Mouse (Mus musculus): ENCODE data around the gene Sec61b. TPM values are rescaled to one million over a fixed set of nuclear protein-coding genes. Genes with fewer than 3 reads are reported as not detected.
A peak's percentile ranks its signal among the peaks of the same experiment; 100 is the strongest.

Sec61b gene
- polyA plus RNA-seq, 1 experiment from 2014 or later = 302 TPM

- H3K9ac ChIP-seq (replicated peaks) = no peak overlapping the region
- no peaks in the 10 kb centered on the region for H3K27me3 ChIP-seq
- no peak overlapping the region for H3K4me2 ChIP-seq (replicated peaks)
- no peak for ATAC-seq
- H3K27ac ChIP-seq = no peak overlapping the region
- H3K36me3 ChIP-seq = no peaks in the 10 kb centered on the region
- H3K4me1 ChIP-seq (replicated peaks) = peaks cover 12% of the 10 kb centered on the region
- no peaks in the 10 kb centered on the region for H3K9me3 ChIP-seq
- H3K4me3 ChIP-seq (replicated peaks) = no peak overlapping the region
- WGBS = 93% methylated on average over 3 of the region's 3 CpGs
Observed at GRCm38 (mm10) chr4:47448526-47448925, 25.9 kb upstream of the Sec61b start.

- 63% methylated on average over 5 of the region's 5 CpGs for WGBS
- Histone ChIP-seq H3K4me2 (replicated peaks) (no peak overlapping the region), H3K4me3 (replicated peaks) (no peak overlapping the region), H3K9me3 (no peaks in the 10 kb centered on the region), H3K36me3 (no peaks in the 10 kb centered on the region), H3K27me3 (no peaks in the 10 kb centered on the region), H3K27ac (no peak overlapping the region), H3K9ac (replicated peaks) (no peak overlapping the region), H3K4me1 (replicated peaks) (peaks cover 12% of the 10 kb centered on the region)
- ATAC-seq = no peak
Observed at GRCm38 (mm10) chr4:47449116-47449515, 25.3 kb upstream of the Sec61b start.

GRCm38 (mm10) chr4:47449586-47450522, 24.6 kb upstream of the Sec61b start:
- H3K9ac ChIP-seq (replicated peaks) = no peak overlapping the region
- no peaks in the 10 kb centered on the region for H3K36me3 ChIP-seq
- peaks cover 12% of the 10 kb centered on the region for H3K4me1 ChIP-seq (replicated peaks)
- H3K27me3 ChIP-seq = no peaks in the 10 kb centered on the region
- no peaks in the 10 kb centered on the region for H3K9me3 ChIP-seq
- H3K4me2 ChIP-seq (replicated peaks) = peak overlapping the region; percentile 30
- ATAC-seq = peak; percentile 53; the same call in 1 of the 2 replicates
- no peak overlapping the region for H3K4me3 ChIP-seq (replicated peaks)
- WGBS = 13% methylated on average over 18 of the region's 18 CpGs
- H3K27ac ChIP-seq = no peak overlapping the region; the same call in 1 of the 2 replicates

GRCm38 (mm10) chr4:47467196-47467595, 7.3 kb upstream of the Sec61b start:
- no peak for ATAC-seq
- Histone ChIP-seq H3K4me2 (replicated peaks) (no peak overlapping the region), H3K27me3 (no peaks in the 10 kb centered on the region), H3K4me1 (replicated peaks) (peaks cover 8% of the 10 kb centered on the region), H3K9ac (replicated peaks) (no peak overlapping the region), H3K36me3 (peaks cover 71% of the 10 kb centered on the region), H3K27ac (no peak overlapping the region), H3K9me3 (peaks cover 11% of the 10 kb centered on the region; the same call in 1 of the 2 replicates), H3K4me3 (replicated peaks) (no peak overlapping the region)
- WGBS = 94% methylated on average over 2 of the region's 2 CpGs

GRCm38 (mm10) chr4:47473586-47473967, 881 bp upstream of the Sec61b start:
- peaks cover 33% of the 10 kb centered on the region for H3K4me1 ChIP-seq (replicated peaks)
- peak overlapping the region; percentile 79 for H3K4me3 ChIP-seq (replicated peaks)
- no peak; the same call in 1 of the 2 replicates for ATAC-seq
- H3K9ac ChIP-seq (replicated peaks) = peak overlapping the region; percentile 90
- H3K9me3 ChIP-seq = peaks cover 6% of the 10 kb centered on the region; the same call in 1 of the 2 replicates
- H3K4me2 ChIP-seq (replicated peaks) = peak overlapping the region; percentile 68
- H3K27me3 ChIP-seq = no peaks in the 10 kb centered on the region
- H3K27ac ChIP-seq = peak overlapping the region; percentile 98
- peaks cover 58% of the 10 kb centered on the region for H3K36me3 ChIP-seq
- WGBS = 5% methylated on average over 6 of the region's 14 CpGs

GRCm38 (mm10) chr4:47474730-47475643, 529 bp downstream of the Sec61b start:
- Histone ChIP-seq H3K9me3 (no peaks in the 10 kb centered on the region), H3K4me3 (replicated peaks) (peak overlapping the region; percentile 79), H3K4me2 (replicated peaks) (peak overlapping the region; percentile 68), H3K4me1 (replicated peaks) (peaks cover 33% of the 10 kb centered on the region), H3K27ac (peak overlapping the region; percentile 98), H3K36me3 (peaks cover 57% of the 10 kb centered on the region), H3K27me3 (no peaks in the 10 kb centered on the region), H3K9ac (replicated peaks) (peak overlapping the region; percentile 90)
- ATAC-seq = no peak; the same call in 1 of the 2 replicates
- 14% methylated on average over 31 of the region's 31 CpGs for WGBS

GRCm38 (mm10) chr4:47477539-47477938, 3.1 kb downstream of the Sec61b start:
- Histone ChIP-seq H3K9ac (replicated peaks) (no peak overlapping the region), H3K27me3 (no peaks in the 10 kb centered on the region), H3K4me2 (replicated peaks) (no peak overlapping the region), H3K4me3 (replicated peaks) (no peak overlapping the region), H3K27ac (no peak overlapping the region), H3K9me3 (no peaks in the 10 kb centered on the region), H3K4me1 (replicated peaks) (peaks cover 26% of the 10 kb centered on the region), H3K36me3 (peaks cover 58% of the 10 kb centered on the region)
- 92% methylated on average over 6 of the region's 6 CpGs for WGBS
- no peak for ATAC-seq

GRCm38 (mm10) chr4:47480095-47480494, 5.6 kb downstream of the Sec61b start:
- no peak for ATAC-seq
- Histone ChIP-seq H3K4me3 (replicated peaks) (no peak overlapping the region), H3K27me3 (no peaks in the 10 kb centered on the region), H3K4me2 (replicated peaks) (no peak overlapping the region), H3K9me3 (no peaks in the 10 kb centered on the region), H3K4me1 (replicated peaks) (peaks cover 15% of the 10 kb centered on the region), H3K36me3 (peaks cover 76% of the 10 kb centered on the region), H3K9ac (replicated peaks) (no peak overlapping the region), H3K27ac (no peak overlapping the region)
- WGBS = 96% methylated on average over 13 of the region's 13 CpGs

GRCm38 (mm10) chr4:47480576-47480975, 6.1 kb downstream of the Sec61b start:
- whole genome bisulfite sequencing = 94% methylated on average over 9 of the region's 9 CpGs
- peaks cover 76% of the 10 kb centered on the region for H3K36me3 ChIP-seq

GRCm38 (mm10) chr4:47491243-47491642, 16.8 kb downstream of the Sec61b start:
- H3K9ac ChIP-seq (replicated peaks) = no peak overlapping the region
- H3K27ac ChIP-seq = no peak overlapping the region
- H3K4me2 ChIP-seq (replicated peaks) = no peak overlapping the region
- no peaks in the 10 kb centered on the region for H3K9me3 ChIP-seq
- no peaks in the 10 kb centered on the region for H3K27me3 ChIP-seq
- no peak overlapping the region for H3K4me3 ChIP-seq (replicated peaks)
- 83% methylated on average over 6 of the region's 6 CpGs for WGBS
- peaks cover 21% of the 10 kb centered on the region for H3K4me1 ChIP-seq (replicated peaks)
- no peaks in the 10 kb centered on the region for H3K36me3 ChIP-seq
- ATAC-seq = no peak

More at GRCm38 (mm10) chr4:47480576-47480975, 6.1 kb downstream of the Sec61b start:
- Histone ChIP-seq H3K27me3 (no peaks in the 10 kb centered on the region), H3K9me3 (no peaks in the 10 kb centered on the region), H3K9ac (replicated peaks) (no peak overlapping the region), H3K4me1 (replicated peaks) (peaks cover 10% of the 10 kb centered on the region), H3K4me3 (replicated peaks) (no peak overlapping the region), H3K4me2 (replicated peaks) (no peak overlapping the region), H3K27ac (no peak overlapping the region)
- ATAC-seq = no peak

GRCm38 (mm10) chr4:47492311-47493086, 18.0 kb downstream of the Sec61b start:
- peaks cover 21% of the 10 kb centered on the region for H3K4me1 ChIP-seq (replicated peaks)
- no peaks in the 10 kb centered on the region for H3K9me3 ChIP-seq
- H3K9ac ChIP-seq (replicated peaks) = no peak overlapping the region
- no peaks in the 10 kb centered on the region for H3K36me3 ChIP-seq
- ATAC-seq = peak; percentile 85
- H3K4me3 ChIP-seq (replicated peaks) = no peak overlapping the region
- peak overlapping the region; percentile 64 for H3K27ac ChIP-seq
- H3K27me3 ChIP-seq = no peaks in the 10 kb centered on the region
- WGBS = 38% methylated on average over 12 of the region's 12 CpGs
- no peak overlapping the region for H3K4me2 ChIP-seq (replicated peaks)
